Mouse (Mus musculus): ENCODE results near the gene Rab11b.

Rab11b gene

DNA sequence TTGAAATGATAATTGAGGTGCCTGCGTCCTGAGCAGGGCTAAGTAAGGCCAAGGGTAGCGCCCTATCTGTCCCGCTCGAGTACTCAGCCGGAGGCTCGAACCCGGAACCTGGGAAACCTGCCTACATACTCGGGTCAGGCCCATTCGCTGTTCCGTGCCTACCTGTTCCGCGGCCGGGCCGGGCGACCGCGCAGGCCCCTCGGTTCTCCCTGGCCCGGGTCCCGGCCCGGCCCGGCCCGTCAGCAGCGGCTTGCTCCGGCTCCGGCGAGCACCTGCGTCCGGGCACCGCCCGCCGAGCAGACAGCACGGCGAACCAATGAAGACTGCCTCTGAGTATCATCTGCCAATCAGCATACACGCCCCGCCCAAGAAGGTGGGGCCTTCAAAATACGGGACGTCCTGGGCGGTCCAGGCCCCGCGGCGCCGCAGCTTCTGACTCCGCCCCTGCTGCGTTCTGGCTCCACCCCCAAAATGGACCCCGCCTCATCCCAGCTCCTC, 41.9 kb downstream of the Rab11b start, which contains the start of gene March2:
Gene March2 (minus strand): TSS at position 287 of the 498 bp plus-strand sequence.
- no peaks in the 10 kb centered on the region for H3K9me3 ChIP-seq (ENCODE audit: low read length)
- no peak for TF ChIP-seq CTCF (conservative IDR thresholded peaks at IDR 0.05; ENCODE audit: low read length)
- H3K4me3 ChIP-seq (replicated peaks; ENCODE audit: low read length), result peak within 1 kb of the TSS; percentile 92
- no peaks in the 10 kb centered on the region for H3K27me3 ChIP-seq (ENCODE audit: insufficient read depth, low read length)
- H3K36me3 ChIP-seq (ENCODE audit: insufficient read depth, low read length), result peaks cover 11% of the 10 kb centered on the region
- peaks cover 20% of the 10 kb centered on the region for H3K4me1 ChIP-seq (replicated peaks; ENCODE audit: low read depth, low read length)

DNA sequence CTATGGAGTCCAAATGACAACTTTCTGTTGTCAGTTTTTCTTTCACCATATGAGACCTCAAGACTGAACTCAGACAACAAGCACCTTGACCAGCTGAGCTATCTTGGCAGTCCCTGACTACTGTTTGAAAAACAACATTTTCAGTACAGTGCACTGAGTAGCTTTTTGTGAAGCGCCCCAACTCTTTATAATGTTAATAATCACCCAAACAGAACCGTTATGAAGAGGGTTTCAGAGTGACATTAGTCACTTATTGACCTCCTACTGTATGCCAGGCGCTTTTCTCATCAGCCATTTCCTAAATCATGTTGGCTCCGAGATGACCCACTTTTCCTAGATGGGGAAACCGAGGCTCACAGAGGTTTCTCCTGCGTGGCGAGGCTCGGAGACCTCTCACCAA, 42.3 kb downstream of the Rab11b start:
- no peaks in the 10 kb centered on the region for H3K27me3 ChIP-seq (ENCODE audit: insufficient read depth, low read length)
- peak overlapping the region; percentile 92 for H3K4me3 ChIP-seq (replicated peaks; ENCODE audit: low read length)
- peaks cover 20% of the 10 kb centered on the region for H3K4me1 ChIP-seq (replicated peaks; ENCODE audit: low read depth, low read length)
- TF ChIP-seq NANOG (IDR thresholded peaks at IDR 0.05; ENCODE audit: borderline replicate concordance, low read length), result no peak
- TF ChIP-seq CTCF (conservative IDR thresholded peaks at IDR 0.05; ENCODE audit: low read length), result no peak
- no peak for TF ChIP-seq POU5F1 (IDR thresholded peaks at IDR 0.05; ENCODE audit: borderline replicate concordance, low read length)
- peaks cover 11% of the 10 kb centered on the region for H3K36me3 ChIP-seq (ENCODE audit: insufficient read depth, low read length)
- H3K9me3 ChIP-seq (ENCODE audit: low read length), result no peaks in the 10 kb centered on the region

DNA sequence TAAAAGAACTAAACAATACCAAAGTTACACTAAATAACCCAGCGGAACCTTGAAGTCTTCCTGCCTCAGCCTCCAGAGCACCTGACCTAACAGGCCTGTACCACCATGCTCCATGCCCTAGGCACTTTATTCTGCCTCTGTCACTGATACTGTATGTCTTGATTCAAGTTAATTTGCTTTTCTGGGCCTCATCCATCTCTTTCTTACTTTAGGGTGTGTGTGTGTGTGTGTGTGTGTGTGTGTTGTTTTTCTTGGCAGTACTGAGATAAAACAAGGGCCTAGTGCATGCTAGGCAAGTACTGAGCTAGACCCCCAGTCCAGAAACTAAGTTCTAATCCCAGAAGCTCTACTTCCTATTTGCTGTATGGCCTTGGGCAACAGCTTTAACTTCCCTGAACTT, 43.1 kb downstream of the Rab11b start:
- no peaks in the 10 kb centered on the region for H3K9me3 ChIP-seq (ENCODE audit: low read length)
- peaks cover 20% of the 10 kb centered on the region for H3K4me1 ChIP-seq (replicated peaks; ENCODE audit: low read depth, low read length)
- H3K4me3 ChIP-seq (replicated peaks; ENCODE audit: low read length), result no peak overlapping the region
- TF ChIP-seq POU5F1 (IDR thresholded peaks at IDR 0.05; ENCODE audit: borderline replicate concordance, low read length) (no peak), CTCF (conservative IDR thresholded peaks at IDR 0.05; ENCODE audit: low read length) (no peak)
- no peaks in the 10 kb centered on the region for H3K27me3 ChIP-seq (ENCODE audit: insufficient read depth, low read length)
- peaks cover 11% of the 10 kb centered on the region for H3K36me3 ChIP-seq (ENCODE audit: insufficient read depth, low read length)

DNA sequence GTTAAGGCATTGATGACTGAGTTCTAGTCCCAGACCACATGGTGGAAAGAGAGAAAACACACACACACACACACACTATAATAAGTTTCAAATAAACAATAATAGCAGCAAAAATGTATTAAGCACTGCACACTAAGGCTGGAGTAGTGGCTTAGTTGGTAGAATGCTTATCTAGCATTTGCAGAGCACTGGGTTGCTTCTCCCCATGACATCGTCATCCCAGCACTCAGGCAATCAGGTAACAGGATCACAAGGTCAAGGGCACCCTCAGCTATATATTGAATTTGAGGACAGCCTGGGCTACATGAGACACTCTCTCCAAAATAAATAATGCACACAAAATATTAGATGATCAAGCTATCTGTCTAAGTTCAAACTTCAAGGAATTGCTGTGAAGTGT, 45.6 kb downstream of the Rab11b start:
- Histone ChIP-seq H3K27me3 (ENCODE audit: insufficient read depth, low read length) (no peaks in the 10 kb centered on the region), H3K9me3 (ENCODE audit: low read length) (no peaks in the 10 kb centered on the region), H3K4me3 (replicated peaks; ENCODE audit: low read length) (no peak overlapping the region), H3K4me1 (replicated peaks; ENCODE audit: low read depth, low read length) (peaks cover 28% of the 10 kb centered on the region), H3K36me3 (ENCODE audit: insufficient read depth, low read length) (peaks cover 11% of the 10 kb centered on the region)
- no peak for TF ChIP-seq POU5F1 (IDR thresholded peaks at IDR 0.05; ENCODE audit: borderline replicate concordance, low read length)

GRCm38 (mm10) chr17:33713271-33713670, 47.1 kb downstream of the Rab11b start:
- Histone ChIP-seq H3K4me1 (replicated peaks; ENCODE audit: low read depth, low read length) (peaks cover 23% of the 10 kb centered on the region), H3K9me3 (ENCODE audit: low read length) (no peaks in the 10 kb centered on the region), H3K27me3 (ENCODE audit: insufficient read depth, low read length) (no peaks in the 10 kb centered on the region), H3K4me3 (replicated peaks; ENCODE audit: low read length) (no peak overlapping the region), H3K36me3 (ENCODE audit: insufficient read depth, low read length) (peaks cover 25% of the 10 kb centered on the region)
- no peak for TF ChIP-seq CTCF (conservative IDR thresholded peaks at IDR 0.05; ENCODE audit: low read length)
- no peak for TF ChIP-seq POU5F1 (IDR thresholded peaks at IDR 0.05; ENCODE audit: borderline replicate concordance, low read length)
- TF ChIP-seq NANOG (IDR thresholded peaks at IDR 0.05; ENCODE audit: borderline replicate concordance, low read length), result no peak

DNA sequence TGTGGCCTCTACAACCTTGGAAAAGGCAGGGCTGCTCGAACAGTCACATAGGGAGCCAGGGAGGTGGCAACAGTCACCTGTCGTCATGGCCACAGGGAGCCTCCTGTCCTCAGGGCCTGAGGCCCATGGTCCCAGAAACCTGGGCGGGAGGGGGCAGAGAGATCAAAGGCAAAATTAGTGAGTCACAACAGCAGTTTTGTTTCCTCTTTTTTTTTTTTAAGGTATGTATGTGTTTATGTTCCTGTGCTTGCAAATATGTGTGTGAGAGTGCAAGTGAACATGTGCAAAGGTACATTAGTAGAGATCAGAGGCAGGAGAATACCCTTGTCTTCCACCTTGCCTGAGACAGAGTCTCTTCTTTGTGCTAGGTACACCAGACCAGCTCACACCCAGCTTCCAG, 50.5 kb downstream of the Rab11b start:
- peaks cover 11% of the 10 kb centered on the region for H3K4me1 ChIP-seq (replicated peaks; ENCODE audit: low read depth, low read length)
- no peaks in the 10 kb centered on the region for H3K9me3 ChIP-seq (ENCODE audit: low read length)
- H3K4me3 ChIP-seq (replicated peaks; ENCODE audit: low read length), result no peak overlapping the region
- H3K36me3 ChIP-seq (ENCODE audit: insufficient read depth, low read length), result peaks cover 48% of the 10 kb centered on the region
- H3K27me3 ChIP-seq (ENCODE audit: insufficient read depth, low read length), result no peaks in the 10 kb centered on the region
- TF ChIP-seq CTCF (conservative IDR thresholded peaks at IDR 0.05; ENCODE audit: low read length) (no peak), NANOG (IDR thresholded peaks at IDR 0.05; ENCODE audit: borderline replicate concordance, low read length) (no peak), POU5F1 (IDR thresholded peaks at IDR 0.05; ENCODE audit: borderline replicate concordance, low read length) (no peak)

- TF ChIP-seq CTCF (conservative IDR thresholded peaks at IDR 0.05; ENCODE audit: low read length) (no peak), POU5F1 (IDR thresholded peaks at IDR 0.05; ENCODE audit: borderline replicate concordance, low read length) (no peak), NANOG (IDR thresholded peaks at IDR 0.05; ENCODE audit: borderline replicate concordance, low read length) (no peak)
- peaks cover 61% of the 10 kb centered on the region for H3K36me3 ChIP-seq (ENCODE audit: insufficient read depth, low read length)
- H3K27me3 ChIP-seq (ENCODE audit: insufficient read depth, low read length), result no peaks in the 10 kb centered on the region
- H3K9me3 ChIP-seq (ENCODE audit: low read length), result no peaks in the 10 kb centered on the region
- no peak overlapping the region for H3K4me3 ChIP-seq (replicated peaks; ENCODE audit: low read length)
- H3K4me1 ChIP-seq (replicated peaks; ENCODE audit: low read depth, low read length), result peaks cover 4% of the 10 kb centered on the region; the same call in 1 of the 2 replicates
Observed at GRCm38 (mm10) chr17:33703091-33703490, 57.2 kb downstream of the Rab11b start.

DNA sequence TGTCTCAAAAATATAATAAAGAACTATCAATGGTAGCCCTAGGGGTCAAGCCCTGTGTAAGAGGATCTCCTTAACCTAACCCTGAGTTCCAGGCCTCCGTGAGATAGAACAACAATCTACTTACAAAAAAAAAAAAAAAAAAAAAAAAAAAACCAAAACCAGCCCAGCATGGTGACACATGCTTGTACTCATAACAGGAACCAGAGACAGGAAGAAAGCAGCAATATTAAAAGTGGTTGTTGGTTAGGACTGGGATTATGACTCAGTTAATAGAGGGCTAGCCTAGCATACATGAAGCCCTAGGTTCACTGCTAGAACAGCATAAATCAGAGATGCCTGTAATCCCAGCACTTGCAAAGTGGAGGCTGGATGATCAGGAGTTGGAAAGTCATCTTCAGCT, 58.2 kb downstream of the Rab11b start:
- peaks cover 63% of the 10 kb centered on the region for H3K36me3 ChIP-seq (ENCODE audit: insufficient read depth, low read length)
- TF ChIP-seq CTCF (conservative IDR thresholded peaks at IDR 0.05; ENCODE audit: low read length), result no peak
- TF ChIP-seq POU5F1 (IDR thresholded peaks at IDR 0.05; ENCODE audit: borderline replicate concordance, low read length), result no peak
- TF ChIP-seq NANOG (IDR thresholded peaks at IDR 0.05; ENCODE audit: borderline replicate concordance, low read length), result no peak
- no peaks in the 10 kb centered on the region for H3K9me3 ChIP-seq (ENCODE audit: low read length)
- no peak overlapping the region for H3K4me3 ChIP-seq (replicated peaks; ENCODE audit: low read length)
- H3K27me3 ChIP-seq (ENCODE audit: insufficient read depth, low read length), result no peaks in the 10 kb centered on the region
- peaks cover 4% of the 10 kb centered on the region; the same call in 1 of the 2 replicates for H3K4me1 ChIP-seq (replicated peaks; ENCODE audit: low read depth, low read length)

- H3K4me3 ChIP-seq (replicated peaks; ENCODE audit: low read length), result no peak overlapping the region
- no peak for TF ChIP-seq POU5F1 (IDR thresholded peaks at IDR 0.05; ENCODE audit: borderline replicate concordance, low read length)
- H3K27me3 ChIP-seq (ENCODE audit: insufficient read depth, low read length), result no peaks in the 10 kb centered on the region
- no peaks in the 10 kb centered on the region for H3K9me3 ChIP-seq (ENCODE audit: low read length)
- H3K36me3 ChIP-seq (ENCODE audit: insufficient read depth, low read length), result peaks cover 67% of the 10 kb centered on the region
- no peaks in the 10 kb centered on the region for H3K4me1 ChIP-seq (replicated peaks; ENCODE audit: low read depth, low read length)
Observed at GRCm38 (mm10) chr17:33695471-33695870, 64.9 kb downstream of the Rab11b start.

All from E14TG2a.4 (cell line).